Mouse (Mus musculus): ENCODE results near the gene Fars2.

DNA sequence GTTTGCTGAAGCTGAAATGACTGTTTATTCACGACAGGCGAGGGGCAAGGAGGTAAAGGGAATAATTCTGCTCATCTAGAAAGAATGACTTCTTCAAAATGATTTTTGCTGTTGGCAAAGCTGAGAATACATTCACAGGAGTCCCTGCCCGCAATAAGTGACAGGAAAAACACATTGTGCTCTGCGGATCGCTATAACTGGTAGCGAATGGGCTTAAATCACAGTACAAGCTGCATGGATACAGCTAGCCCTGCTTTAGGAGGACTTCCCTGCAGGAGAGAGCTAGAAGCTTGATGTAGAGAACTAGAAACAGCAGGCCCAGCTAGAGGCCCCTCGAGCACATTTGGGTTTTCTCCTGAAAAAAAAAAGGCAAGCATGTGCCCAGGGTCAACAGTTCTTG lies 376.6 kb downstream of the Fars2 start:
- TF ChIP-seq CTCF (IDR thresholded peaks at IDR 0.05; ENCODE audit: control insufficient read depth, insufficient read depth, insufficient replicate concordance, low read depth, low read length): no peak
- TF ChIP-seq POLR2A (IDR thresholded peaks at IDR 0.05; ENCODE audit: control insufficient read depth, low read depth, low read length): no peak

All from testis, adult 2 months (tissue).